Mouse (Mus musculus): ENCODE measurements around the gene Gm5127. TPM values are rescaled to one million over a fixed set of nuclear protein-coding genes. Genes with fewer than 3 reads are reported as not detected.

Gm5127 gene
- total and polyA plus RNA-seq, 2 experiments from 2014 or later: 0.23 to 0.78 TPM

DNA sequence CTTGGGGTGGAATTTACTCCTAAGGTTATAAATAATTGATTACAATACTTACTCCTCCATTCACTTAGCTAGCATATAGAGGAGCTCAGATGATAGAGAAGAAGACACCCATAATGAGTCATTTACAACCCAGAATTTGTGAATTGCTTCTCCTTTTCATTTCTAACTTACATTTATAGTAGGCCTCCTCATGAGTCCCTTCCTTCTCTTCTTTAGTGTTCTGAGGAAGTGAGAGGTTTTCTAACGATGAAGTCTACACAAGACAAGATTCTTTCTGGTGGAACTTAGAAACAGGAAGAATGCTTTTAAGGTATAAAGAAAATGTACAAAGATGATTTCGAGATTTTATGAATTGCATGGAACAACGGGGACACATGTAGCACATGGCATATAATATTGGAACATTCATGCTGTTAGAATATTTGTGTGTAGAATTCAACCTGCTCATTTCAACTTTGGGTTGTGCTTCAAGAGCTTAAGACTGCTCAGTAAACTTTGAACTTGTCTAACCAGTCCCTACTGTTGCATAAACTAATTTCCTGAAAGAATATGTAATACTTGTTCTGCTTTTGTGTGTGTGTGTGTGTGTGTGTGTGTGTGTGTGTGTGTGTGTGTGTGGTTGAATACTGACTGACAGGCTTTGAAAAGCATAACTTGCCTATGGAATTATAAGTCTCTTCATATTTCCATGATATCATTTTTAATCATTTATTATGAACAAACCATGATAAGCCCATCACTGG lies 52.0 kb downstream of the Gm5127 start:
- H3K9ac ChIP-seq (replicated peaks; ENCODE audit: low read length): no peak overlapping the region
- no peak for DNase-seq (ENCODE audit: low spot score)
- no peak overlapping the region for H3K4me2 ChIP-seq (ENCODE audit: low read depth, low read length)
- no peaks in the 10 kb centered on the region for H3K36me3 ChIP-seq (ENCODE audit: insufficient read depth, low read length)
- ATAC-seq: no peak
- H3K27ac ChIP-seq: no peak overlapping the region
- WGBS: 80% methylated on average over 3 of the region's 3 CpGs
- H3K4me3 ChIP-seq (ENCODE audit: low read length): no peak overlapping the region
- no peaks in the 10 kb centered on the region for H3K27me3 ChIP-seq (ENCODE audit: insufficient read depth, low read length)
- no peak for TF ChIP-seq CTCF (IDR thresholded peaks at IDR 0.05; ENCODE audit: low read depth)
- no peaks in the 10 kb centered on the region for H3K4me1 ChIP-seq (ENCODE audit: insufficient read depth, low read length)
- H3K9me3 ChIP-seq (ENCODE audit: low read length): no peaks in the 10 kb centered on the region

DNA sequence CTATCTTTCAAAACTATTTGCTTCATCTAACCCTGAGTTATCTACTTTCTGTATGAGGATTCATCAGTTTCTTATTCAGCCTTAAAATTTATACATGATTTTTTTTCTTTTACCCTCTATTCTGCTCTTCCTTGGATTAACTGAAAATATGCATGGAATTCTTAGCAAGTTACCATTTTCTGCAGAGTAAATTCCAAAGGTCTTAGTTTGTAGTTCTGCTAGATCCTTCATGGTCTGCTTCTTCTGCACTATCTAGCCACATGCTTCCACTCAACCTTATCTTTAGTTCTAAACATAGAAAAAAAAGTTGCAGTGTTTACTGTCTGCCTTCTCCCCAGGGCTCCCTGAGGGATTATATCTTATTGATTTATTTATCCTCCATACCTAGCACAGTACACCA lies 79.1 kb downstream of the Gm5127 start:
- Histone ChIP-seq H3K36me3 (ENCODE audit: insufficient read depth, low read length) (no peaks in the 10 kb centered on the region), H3K9ac (replicated peaks; ENCODE audit: low read length) (no peak overlapping the region), H3K4me3 (ENCODE audit: low read length) (no peak overlapping the region), H3K27me3 (ENCODE audit: insufficient read depth, low read length) (no peaks in the 10 kb centered on the region), H3K4me2 (ENCODE audit: low read depth, low read length) (no peak overlapping the region), H3K4me1 (ENCODE audit: insufficient read depth, low read length) (no peaks in the 10 kb centered on the region), H3K9me3 (ENCODE audit: low read length) (no peaks in the 10 kb centered on the region), H3K27ac (no peak overlapping the region)
- TF ChIP-seq CTCF (IDR thresholded peaks at IDR 0.05; ENCODE audit: low read depth): no peak
- ATAC-seq (no peak), DNase-seq (ENCODE audit: low spot score) (no peak)

DNA sequence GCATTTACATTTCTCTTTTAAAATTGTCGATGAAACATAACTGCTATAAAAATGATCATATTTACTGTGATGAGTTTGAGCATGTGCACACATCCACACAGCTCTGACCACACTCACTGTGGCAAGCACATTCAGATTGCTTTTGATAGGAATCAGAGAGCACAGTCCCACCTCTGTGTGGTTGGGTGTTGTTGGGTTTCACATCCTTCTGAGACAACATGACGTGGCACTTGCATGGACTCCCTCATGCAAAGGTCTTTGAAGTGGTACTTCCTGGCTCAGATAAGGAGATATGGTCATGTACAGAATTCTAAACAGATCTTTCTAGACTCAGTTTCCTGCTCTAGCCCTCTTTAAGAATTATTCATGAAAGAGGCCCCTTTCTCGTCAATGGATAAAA lies 121.6 kb downstream of the Gm5127 start:
- Histone ChIP-seq H3K4me2 (ENCODE audit: low read depth, low read length) (no peak overlapping the region), H3K4me3 (ENCODE audit: low read length) (no peak overlapping the region), H3K27ac (no peak overlapping the region), H3K4me1 (ENCODE audit: insufficient read depth, low read length) (no peaks in the 10 kb centered on the region), H3K27me3 (ENCODE audit: insufficient read depth, low read length) (no peaks in the 10 kb centered on the region), H3K9me3 (ENCODE audit: low read length) (no peaks in the 10 kb centered on the region), H3K9ac (replicated peaks; ENCODE audit: low read length) (no peak overlapping the region), H3K36me3 (ENCODE audit: insufficient read depth, low read length) (no peaks in the 10 kb centered on the region)
- DNase-seq (ENCODE audit: low spot score): no peak
- TF ChIP-seq CTCF (IDR thresholded peaks at IDR 0.05; ENCODE audit: low read depth): no peak
- no peak for ATAC-seq
- WGBS: 85% methylated on average over 3 of the region's 3 CpGs

DNA sequence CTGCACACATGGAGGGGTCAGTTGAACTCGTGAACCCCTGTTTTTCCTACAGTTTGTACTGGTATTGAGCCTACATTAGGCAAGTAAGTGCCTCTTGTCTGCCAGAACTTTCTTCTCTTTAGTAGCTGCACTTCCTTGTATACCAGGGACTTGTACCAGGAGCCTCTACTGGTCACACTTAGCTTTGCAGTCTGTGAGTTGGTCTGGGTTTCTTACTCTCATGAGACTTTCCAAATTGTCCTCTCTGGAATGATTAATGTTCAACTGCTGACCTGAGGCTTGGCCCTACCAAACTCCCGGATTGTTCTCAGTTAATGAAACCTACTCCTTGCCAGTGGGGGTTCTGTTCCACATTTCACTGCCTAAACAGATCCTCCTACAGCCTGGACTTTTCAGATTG lies 134.2 kb downstream of the Gm5127 start:
- no peak for TF ChIP-seq CTCF (IDR thresholded peaks at IDR 0.05; ENCODE audit: low read depth)
- ATAC-seq: no peak

DNA sequence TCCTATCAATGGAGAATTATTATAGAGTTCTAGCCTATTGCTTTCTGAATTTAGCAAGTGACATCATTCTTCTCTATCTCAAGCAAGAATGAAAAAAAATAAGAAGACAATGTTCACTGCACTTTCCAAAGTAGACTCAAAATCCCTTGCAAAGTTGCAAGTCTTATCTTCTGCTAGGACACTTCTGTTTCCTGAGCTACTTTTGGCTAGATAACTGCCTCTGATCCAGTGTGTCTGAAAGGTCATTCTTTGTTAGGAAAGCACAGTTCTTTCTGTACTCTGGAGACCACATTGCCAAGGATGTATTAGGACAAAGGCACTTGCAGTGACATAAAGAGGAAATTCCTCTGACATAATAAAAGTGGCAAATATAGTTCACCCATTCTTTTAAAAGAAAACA lies 159.3 kb downstream of the Gm5127 start:
- ATAC-seq (no peak), DNase-seq (ENCODE audit: low spot score) (no peak)
- H3K4me2 ChIP-seq (ENCODE audit: low read depth, low read length): no peak overlapping the region
- H3K9me3 ChIP-seq (ENCODE audit: low read length): no peaks in the 10 kb centered on the region
- H3K27me3 ChIP-seq (ENCODE audit: insufficient read depth, low read length): no peaks in the 10 kb centered on the region
- TF ChIP-seq CTCF (IDR thresholded peaks at IDR 0.05; ENCODE audit: low read depth): no peak
- no peak overlapping the region for H3K9ac ChIP-seq (replicated peaks; ENCODE audit: low read length)
- H3K4me1 ChIP-seq (ENCODE audit: insufficient read depth, low read length): no peaks in the 10 kb centered on the region
- no peak overlapping the region for H3K4me3 ChIP-seq (ENCODE audit: low read length)
- H3K27ac ChIP-seq: no peak overlapping the region
- H3K36me3 ChIP-seq (ENCODE audit: insufficient read depth, low read length): no peaks in the 10 kb centered on the region

More for the DNA sequence above, 134.2 kb downstream of the Gm5127 start:
- Histone ChIP-seq H3K4me2 (ENCODE audit: low read depth, low read length) (no peak overlapping the region), H3K27ac (no peak overlapping the region), H3K36me3 (ENCODE audit: insufficient read depth, low read length) (no peaks in the 10 kb centered on the region), H3K4me1 (ENCODE audit: insufficient read depth, low read length) (no peaks in the 10 kb centered on the region), H3K27me3 (ENCODE audit: insufficient read depth, low read length) (no peaks in the 10 kb centered on the region), H3K9me3 (ENCODE audit: low read length) (no peaks in the 10 kb centered on the region), H3K9ac (replicated peaks; ENCODE audit: low read length) (no peak overlapping the region), H3K4me3 (ENCODE audit: low read length) (no peak overlapping the region)
- no peak for DNase-seq (ENCODE audit: low spot score)
- WGBS: 38% methylated on average over 2 of the region's 2 CpGs

DNA sequence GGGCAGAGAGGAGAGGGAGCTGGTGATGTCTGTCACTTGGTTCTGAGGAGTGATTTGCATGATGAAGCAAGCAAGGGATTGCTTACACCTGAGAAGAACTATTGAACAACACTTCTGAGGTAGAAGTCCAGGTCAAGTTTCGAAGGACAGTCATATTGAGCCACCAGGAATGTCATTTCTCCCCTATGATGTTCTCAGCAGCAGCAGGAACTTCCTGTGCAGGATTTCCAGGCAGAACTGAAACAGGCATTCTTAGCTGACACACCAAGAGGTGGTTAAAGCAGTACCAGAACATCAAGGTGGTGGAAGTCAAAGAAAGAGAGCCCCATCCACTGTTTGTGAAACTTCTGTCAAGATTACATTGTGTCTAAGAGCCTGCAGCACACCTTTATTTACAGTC lies 172.3 kb downstream of the Gm5127 start:
- no peak overlapping the region for H3K27ac ChIP-seq
- no peak overlapping the region for H3K4me3 ChIP-seq (ENCODE audit: low read length)
- H3K9me3 ChIP-seq (ENCODE audit: low read length): no peaks in the 10 kb centered on the region
- H3K4me1 ChIP-seq (ENCODE audit: insufficient read depth, low read length): no peaks in the 10 kb centered on the region
- H3K9ac ChIP-seq (replicated peaks; ENCODE audit: low read length): no peak overlapping the region
- H3K27me3 ChIP-seq (ENCODE audit: insufficient read depth, low read length): no peaks in the 10 kb centered on the region
- ATAC-seq: no peak
- no peaks in the 10 kb centered on the region for H3K36me3 ChIP-seq (ENCODE audit: insufficient read depth, low read length)
- 53% methylated on average over 1 of the region's 1 CpGs for WGBS
- no peak for TF ChIP-seq CTCF (IDR thresholded peaks at IDR 0.05; ENCODE audit: low read depth)
- no peak for DNase-seq (ENCODE audit: low spot score)
- H3K4me2 ChIP-seq (ENCODE audit: low read depth, low read length): no peak overlapping the region

Small RNAs within 50 kb of the gene (microRNA-seq; reads per million reads assigned to microRNA genes)
- 0 reads per million in 2 experiments for gene Gm22102

Other genes starting within 250 kb of the Gm5127 start
- gene Fndc3c1, start 97.8 kb upstream of the Gm5127 start, total RNA-seq (2014; rRNA removed): 0.05 TPM in 1 of 2 replicates, not detected in the other
- gene Fndc3c1, start 97.8 kb upstream of the Gm5127 start, polyA plus RNA-seq (2015; fragmentation: Nextera tagmentation; extraction: Ambion mirVana): 0.04 and 0.15 TPM in 2 replicates
- gene Cysltr1, start 20.5 kb downstream of the Gm5127 start, total RNA-seq (2014; rRNA removed): 0.63 TPM in 1 of 2 replicates, not detected in the other
- 0.77 and 0.79 TPM in 2 replicates for gene Cysltr1, start 20.5 kb downstream of the Gm5127 start, polyA plus RNA-seq (2015; fragmentation: Nextera tagmentation; extraction: Ambion mirVana)